Mouse (Mus musculus) olfactory bulb, adult 2 months (tissue): ENCODE results near the gene Mif.

Experiments used
- CTCF ChIP-seq: fragments of 200-500 bp; IDR thresholded peaks from 2 replicates; pipeline ENCODE4 v1.5.1; 2012; ENCODE audit warnings: low read depth, mild to moderate bottlenecking, low read length, moderate library complexity; ENCODE audit not compliant: insufficient read depth
- POLR2A ChIP-seq: fragments of 200-500 bp; IDR thresholded peaks from 2 replicates; pipeline ENCODE4 v1.6.1; 2012; ENCODE audit warnings: mild to moderate bottlenecking, low read depth, low read length, moderate library complexity; ENCODE audit not compliant: insufficient read depth

- TF ChIP-seq CTCF (no peak), POLR2A (no peak)
Measured at GRCm38 (mm10) chr10:75856976-75857375, 3.1 kb downstream of the Mif start.
